Mouse (Mus musculus) heart, embryonic 15.5 days (tissue): ENCODE data around the gene Ppp3r1. TPM values are rescaled to one million over a fixed set of nuclear protein-coding genes. Genes with fewer than 3 reads are reported as not detected.

ENCODE experiments used
- polyA plus RNA-seq: library from polyadenylated mRNA; unstranded; fragments of >200 nt; fragmentation: Nextera tagmentation; extraction: Ambion mirVana; gene quantifications from 2 replicates; pipeline ENCODE4 v1.2.1, GENCODE M21; 2015

Gene Ppp3r1
- polyA plus RNA-seq, 1 experiment from 2014 or later, result 77.7 TPM

Other genes starting within 250 kb of the Ppp3r1 start
- gene Fbxo48, start 207.9 kb upstream of the Ppp3r1 start, polyA plus RNA-seq, result 0.77 and 1.3 TPM in 2 replicates
- 13.0 and 15.3 TPM in 2 replicates for gene Cnrip1, start 107.7 kb upstream of the Ppp3r1 start, polyA plus RNA-seq
- gene Plek, start 106.9 kb upstream of the Ppp3r1 start, polyA plus RNA-seq, result 3.0 and 3.3 TPM in 2 replicates
- 18.9 and 20.4 TPM in 2 replicates for gene Wdr92, start 22.8 kb downstream of the Ppp3r1 start, polyA plus RNA-seq
- gene Pno1, start 52.3 kb downstream of the Ppp3r1 start, polyA plus RNA-seq, result 44.3 and 47.1 TPM in 2 replicates
- gene C1d, start 98.3 kb downstream of the Ppp3r1 start, polyA plus RNA-seq, result 60.8 and 68.0 TPM in 2 replicates